Mouse (Mus musculus) T-cell, adult 66 days (primary cell): ENCODE results near the gene Luzp1. TPM values are rescaled to one million over a fixed set of nuclear protein-coding genes. Genes with fewer than 3 reads are reported as not detected.

Experiments
- total RNA-seq, 2 experiments: library from RNA; stranded (reverse); gene quantifications; 3 replicates in 1 of 2; 4 replicates in 1 of 2; pipeline ENCODE4 v1.2.4; 2023

The Luzp1 gene
- 1 to 10 TPM; 1.4 to 2.0 TPM for total RNA-seq

GRCm38 (mm10) chr4:136469371-136469903 is at the start of gene Luzp1:
Luzp1 (plus strand) TSS chr4:136469761.

GRCm38 (mm10) chr4:136423224-136423623 is 46.3 kb upstream of the Luzp1 start, which contains the start of gene Htr1d:
Htr1d (plus strand) TSS chr4:136423524.

GRCm38 (mm10) chr4:136462086-136462838 is 7.3 kb upstream of the Luzp1 start, which contains the start of gene 6030445D17Rik:
6030445D17Rik (plus strand) TSS chr4:136462250.

GRCm38 (mm10) chr4:136602568-136602967 is 133.0 kb downstream of the Luzp1 start, which contains the start of gene Kdm1a:
Kdm1a (minus strand) TSS chr4:136602723.

Other genes starting within 250 kb of the Luzp1 start
- gene Tcea3, start 222.0 kb upstream of the Luzp1 start, total RNA-seq: 1 to 10 TPM; 1.1 to 1.3 TPM
- gene Zfp46, start 185.1 kb upstream of the Luzp1 start, total RNA-seq: 1 to 10 TPM; 8.7 to 9.4 TPM
- gene Hnrnpr, start 158.8 kb upstream of the Luzp1 start, total RNA-seq: 100 to 1,000 TPM; 118 to 126 TPM
- not detected for gene Htr1d, start 46.2 kb upstream of the Luzp1 start, total RNA-seq
- not detected for gene 6030445D17Rik, start 7.5 kb upstream of the Luzp1 start, total RNA-seq
- 10 to 100 TPM; 69.8 to 72.9 TPM for gene Kdm1a, start 133.0 kb downstream of the Luzp1 start, total RNA-seq
- not detected for gene Tex46, start 140.7 kb downstream of the Luzp1 start, total RNA-seq
- gene Lactbl1, start 152.9 kb downstream of the Luzp1 start, total RNA-seq: not detected